Comparison of ENCODE assay signal across 24 mouse cellular contexts in genomic region chr2:165812889-165813288, GRCm38 (mm10).
DNase-seq lines count a peak whose midpoint lies in the region; ATAC-seq and TF ChIP-seq lines count a peak whose summit lies in the region.
"Had no signal": no experiment of that assay in that cellular context is flagged by ENCODE, and none has a peak within 500 bp of the region (broad histone marks: within the 10 kb centered on the region; RNA-seq: fewer than 3 reads in every experiment).

No protein-coding gene starts in this region.

- intact Hi-C loops in left cerebral cortex, adult 2 months (cut with DNase I), result no loop called here

- peak overlapping the region; percentile 44; the same call in 1 of the 2 replicates for H3K27ac ChIP-seq in hindbrain, embryonic 13.5 days
- no peak overlapping the region for H3K27ac ChIP-seq in hindbrain, embryonic 14.5 days
- H3K27ac ChIP-seq in ES-E14 (ENCODE audit: insufficient read depth, low read depth, low read length, poor library complexity, severe bottlenecking), result 0 out of 2 replicates have a peak overlapping the region, but pooled peaks have one; percentile 23
- no peak overlapping the region for H3K27ac ChIP-seq in left cerebral cortex, adult 2 months
- H3K27ac ChIP-seq: forebrain, embryonic 10.5 days; forebrain, embryonic 13.5 days; heart, adult 2 months; heart, embryonic 10.5 days; heart, embryonic 13.5 days had no signal

- H3K4me1 ChIP-seq in hindbrain, embryonic 13.5 days (replicated peaks), result peaks cover 35% of the 10 kb centered on the region
- H3K4me1 ChIP-seq in hindbrain, embryonic 14.5 days (replicated peaks; ENCODE audit: control insufficient read depth, insufficient read depth, low read length), result no peaks in the 10 kb centered on the region; the same call in 1 of the 2 replicates
- H3K4me1 ChIP-seq in E14TG2a.4 (replicated peaks; ENCODE audit: low read depth, low read length) (peaks cover 72% of the 10 kb centered on the region), ES-E14 (ENCODE audit: control insufficient read depth in 2 of 2, insufficient read depth in 2 of 2, low read length in 2 of 2, poor library complexity in 1 of 2) (peaks cover 3 to 21% of the 10 kb centered on the region in 2 experiments; a peak in 2 of 4 replicates)
- H3K4me1 ChIP-seq: forebrain, embryonic 10.5 days had no signal

- no peaks in the 10 kb centered on the region for H3K27me3 ChIP-seq in hindbrain, embryonic 13.5 days
- no peaks in the 10 kb centered on the region for H3K27me3 ChIP-seq in hindbrain, embryonic 14.5 days (ENCODE audit: control insufficient read depth, insufficient read depth, low read length)
- no peaks in the 10 kb centered on the region for H3K27me3 ChIP-seq in E14TG2a.4 (ENCODE audit: insufficient read depth, low read length)
- H3K27me3 ChIP-seq: forebrain, embryonic 13.5 days; heart, embryonic 13.5 days had no signal

- no peak overlapping the region for H3K9ac ChIP-seq in hindbrain, embryonic 13.5 days
- no peak overlapping the region for H3K9ac ChIP-seq in hindbrain, embryonic 14.5 days
- H3K9ac ChIP-seq in ES-E14 (ENCODE audit: insufficient read depth, low read depth, low read length, poor library complexity, severe bottlenecking), result peak overlapping the region; percentile 45
- H3K9ac ChIP-seq: forebrain, embryonic 13.5 days; heart, embryonic 13.5 days had no signal

- no peaks in the 10 kb centered on the region for H3K9me3 ChIP-seq in hindbrain, embryonic 13.5 days
- H3K9me3 ChIP-seq in hindbrain, embryonic 14.5 days (ENCODE audit: control insufficient read depth, low read length), result no peaks in the 10 kb centered on the region
- H3K9me3 ChIP-seq in E14TG2a.4 (ENCODE audit: low read length) (no peaks in the 10 kb centered on the region), ES-E14 (ENCODE audit: control insufficient read depth, insufficient read depth, low read depth, low read length) (no peaks in the 10 kb centered on the region)
- H3K9me3 ChIP-seq: forebrain, embryonic 10.5 days; forebrain, embryonic 13.5 days; heart, embryonic 10.5 days; heart, embryonic 13.5 days had no signal

- 73% methylated on average over 8 of the region's 8 CpGs for WGBS in hindbrain, embryonic 13.5 days
- 76% methylated on average over 8 of the region's 8 CpGs for WGBS in hindbrain, embryonic 14.5 days

- DNase-seq in hindbrain, embryonic 14.5 days (ENCODE audit: low spot score), result no peak
- DNase-seq in ES-E14 (ENCODE audit: low read depth, low spot score), result no peak
- no peak for DNase-seq in left cerebral cortex, adult 2 months (ENCODE audit: extremely low spot score in 1 of 2, low spot score in 2 of 2)
- DNase-seq: adrenal gland, adult 2 months; adrenal gland, postnatal 14 days; cerebellum, adult 18-20 months; cerebellum, adult 9-10 months; cerebellum, postnatal 25 days; gastrocnemius, postnatal 10 days; gastrocnemius, postnatal 36 days; heart, adult 2 months; heart, postnatal 14 days; heart, postnatal 4 days; kidney, adult 2 months had no signal

- H3K4me2 ChIP-seq in hindbrain, embryonic 13.5 days, result no peak overlapping the region
- H3K4me2 ChIP-seq in hindbrain, embryonic 14.5 days (replicated peaks), result no peak overlapping the region
- H3K4me2 ChIP-seq: forebrain, embryonic 13.5 days; heart, embryonic 13.5 days had no signal

- TF ChIP-seq CTCF in E14TG2a.4 (conservative IDR thresholded peaks at IDR 0.05; ENCODE audit: low read length), result no peak
- TF ChIP-seq CTCF in left cerebral cortex, adult 2 months (IDR thresholded peaks at IDR 0.05), result no peak

- in situ Hi-C loops in ES-E14 (cut with MboI; ENCODE audit: low sequenced_read_pairs in 2 of 2, unreplicated experiment in 2 of 2), result no loop called here

- H3K36me3 ChIP-seq in hindbrain, embryonic 13.5 days, result peaks cover 92% of the 10 kb centered on the region
- H3K36me3 ChIP-seq in hindbrain, embryonic 14.5 days (replicated peaks; ENCODE audit: control insufficient read depth, insufficient read depth), result peaks cover 98% of the 10 kb centered on the region
- H3K36me3 ChIP-seq in E14TG2a.4 (ENCODE audit: insufficient read depth, low read length) (peaks cover 76% of the 10 kb centered on the region), ES-E14 (ENCODE audit: control insufficient read depth, insufficient read depth, low read length, poor library complexity, severe bottlenecking) (peaks cover 61% of the 10 kb centered on the region)

- no peak overlapping the region for H3K4me3 ChIP-seq in hindbrain, embryonic 13.5 days
- no peak overlapping the region for H3K4me3 ChIP-seq in hindbrain, embryonic 14.5 days (replicated peaks; ENCODE audit: low read length)
- H3K4me3 ChIP-seq in E14TG2a.4 (replicated peaks; ENCODE audit: low read length) (peak overlapping the region; percentile 89), ES-E14 (ENCODE audit: insufficient read depth in 1 of 2, low read depth in 1 of 2, low read length in 2 of 2, poor library complexity in 1 of 2, severe bottlenecking in 1 of 2) (peak overlapping the region; percentile 71 to 88)
- H3K4me3 ChIP-seq in left cerebral cortex, adult 2 months, result no peak overlapping the region
- H3K4me3 ChIP-seq: forebrain, embryonic 10.5 days; forebrain, embryonic 13.5 days; heart, adult 2 months; heart, embryonic 10.5 days; heart, embryonic 13.5 days had no signal

- ATAC-seq in hindbrain, embryonic 13.5 days (ENCODE audit: low FRiP score), result no peak
- no peak for ATAC-seq in hindbrain, embryonic 14.5 days (ENCODE audit: low FRiP score)
- no peak for ATAC-seq in megakaryocyte progenitor cell, adult 5-6 weeks (replicated peaks; ENCODE audit: poor library complexity)
- ATAC-seq: CD4-positive, CD25-positive, alpha-beta regulatory T cell, adult 4 months; forebrain, embryonic 13.5 days; forebrain, embryonic 16.5 days; intestine, postnatal 0 days had no signal

TF ChIP-seq in ES-E14, 5 proteins besides CTCF, POLR2A, EP300 and RAD21:
- no peak for TF ChIP-seq CHD2 (IDR thresholded peaks at IDR 0.05; ENCODE audit: low read depth, low read length)
- TF ChIP-seq HCFC1 (IDR thresholded peaks at IDR 0.05; ENCODE audit: borderline replicate concordance, insufficient read depth, low read length), result no peak
- no peak for TF ChIP-seq MAFK (IDR thresholded peaks at IDR 0.05; ENCODE audit: insufficient read depth, low read depth, low read length)
- TF ChIP-seq ZC3H11A (IDR thresholded peaks at IDR 0.05; ENCODE audit: borderline replicate concordance, low read depth, low read length), result no peak
- no peak for TF ChIP-seq ZNF384 (IDR thresholded peaks at IDR 0.05; ENCODE audit: low read depth, low read length)

Comparison
In these comparisons a context has a peak if more than half of its experiments do, and no peak if none do; other contexts are left out.
1. H3K27ac ChIP-seq: peak in hindbrain, embryonic 13.5 days (single experiment) and ES-E14 (single experiment); none in hindbrain, embryonic 14.5 days (single experiment) and left cerebral cortex, adult 2 months (single experiment).
2. H3K4me3 ChIP-seq: peak in E14TG2a.4 (single experiment) and ES-E14 (2 of 2); none in hindbrain, embryonic 13.5 days (single experiment), hindbrain, embryonic 14.5 days (single experiment) and left cerebral cortex, adult 2 months (single experiment).